Mouse (Mus musculus): Measurements from ENCODE around the gene Sh3bp5. TPM values are rescaled to one million over a fixed set of nuclear protein-coding genes. Genes with fewer than 3 reads are reported as not detected.

Gene Sh3bp5
- polyA plus RNA-seq, 1 experiment from 2014 or later = 155 TPM

DNA sequence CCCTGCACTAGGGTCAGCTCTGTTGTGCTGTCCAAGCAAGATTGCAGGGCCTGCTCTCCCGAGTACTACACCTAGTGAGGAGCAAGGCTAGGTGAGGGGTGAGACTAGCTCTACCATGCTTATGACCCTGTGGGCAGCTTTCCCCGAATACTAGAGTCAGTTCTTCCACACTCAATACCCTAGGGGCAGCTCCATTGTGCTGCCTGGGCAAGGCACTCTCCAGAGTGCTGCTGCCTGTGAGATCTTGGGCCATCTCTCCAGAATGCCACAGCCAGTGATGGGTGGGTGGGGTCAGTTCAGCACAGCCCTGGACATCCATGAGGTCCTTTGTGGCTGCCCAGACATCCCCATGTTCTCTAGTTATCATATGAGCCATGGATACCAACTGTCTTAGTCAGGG is 106.1 kb downstream of the Sh3bp5 start:
- H3K4me1 ChIP-seq (ENCODE audit: control insufficient read depth, insufficient read depth, low read depth, low read length) = no peaks in the 10 kb centered on the region
- no peaks in the 10 kb centered on the region for H3K9me3 ChIP-seq (ENCODE audit: control insufficient read depth, low read length)
- H3K9ac ChIP-seq (ENCODE audit: low read depth, low read length) = no peak overlapping the region
- no peak overlapping the region for H3K27ac ChIP-seq (ENCODE audit: low read depth, low read length)
- H3K4me3 ChIP-seq (ENCODE audit: low read length) = no peak overlapping the region
- WGBS = 54% methylated on average over 2 of the region's 2 CpGs
- H3K4me2 ChIP-seq (ENCODE audit: low read length) = no peak overlapping the region
- ATAC-seq = no peak
- H3K36me3 ChIP-seq (ENCODE audit: control insufficient read depth, insufficient read depth, low read length) = no peaks in the 10 kb centered on the region
- H3K27me3 ChIP-seq (replicated peaks; ENCODE audit: control insufficient read depth, insufficient read depth, low read length) = no peaks in the 10 kb centered on the region

DNA sequence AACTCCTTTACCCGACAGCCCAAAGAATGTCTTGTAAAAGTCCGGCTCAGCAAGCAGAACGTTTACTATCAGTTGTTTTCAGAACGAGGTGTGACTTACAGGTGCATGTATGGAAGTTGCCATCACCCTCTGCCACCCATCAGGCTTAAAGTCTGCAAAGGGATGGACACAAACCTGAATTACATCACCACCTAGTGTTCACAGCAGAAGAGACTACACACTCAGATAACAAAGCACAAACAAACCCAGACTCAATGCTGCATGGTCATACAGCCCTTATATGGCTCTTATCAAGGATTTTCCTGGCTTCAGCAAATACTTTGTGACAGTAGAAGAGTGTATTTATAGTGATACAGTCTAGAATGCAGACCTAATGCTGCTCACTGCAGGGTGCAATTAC is 108.2 kb downstream of the Sh3bp5 start:
- Histone ChIP-seq H3K27ac (ENCODE audit: low read depth, low read length) (no peak overlapping the region), H3K27me3 (replicated peaks; ENCODE audit: control insufficient read depth, insufficient read depth, low read length) (no peaks in the 10 kb centered on the region), H3K9me3 (ENCODE audit: control insufficient read depth, low read length) (no peaks in the 10 kb centered on the region), H3K4me2 (ENCODE audit: low read length) (no peak overlapping the region), H3K4me3 (ENCODE audit: low read length) (no peak overlapping the region), H3K4me1 (ENCODE audit: control insufficient read depth, insufficient read depth, low read depth, low read length) (no peaks in the 10 kb centered on the region), H3K36me3 (ENCODE audit: control insufficient read depth, insufficient read depth, low read length) (no peaks in the 10 kb centered on the region), H3K9ac (ENCODE audit: low read depth, low read length) (no peak overlapping the region)
- 77% methylated on average over 4 of the region's 4 CpGs for WGBS
- no peak for ATAC-seq

DNA sequence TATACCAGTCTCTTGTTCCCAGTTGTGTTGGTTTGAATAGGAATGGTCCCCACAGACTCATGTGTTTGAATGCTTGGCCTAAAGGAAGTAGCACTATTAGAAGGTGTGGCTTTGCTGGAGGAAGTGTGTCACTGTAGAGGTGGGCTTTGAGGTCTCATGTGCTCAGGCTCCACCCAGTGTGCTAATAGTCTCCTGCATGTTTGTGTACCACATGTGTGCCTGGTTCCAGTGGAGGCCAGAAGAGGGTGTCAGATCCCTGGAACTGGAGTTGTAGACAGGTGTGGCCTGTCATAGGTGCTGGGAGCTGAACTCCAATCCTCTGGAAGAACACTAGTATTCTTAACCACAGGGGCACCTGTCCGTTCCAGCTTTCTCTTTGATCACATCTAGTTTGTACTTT is 108.7 kb downstream of the Sh3bp5 start:
- Histone ChIP-seq H3K27ac (ENCODE audit: low read depth, low read length) (no peak overlapping the region), H3K9ac (ENCODE audit: low read depth, low read length) (no peak overlapping the region), H3K27me3 (replicated peaks; ENCODE audit: control insufficient read depth, insufficient read depth, low read length) (no peaks in the 10 kb centered on the region), H3K4me1 (ENCODE audit: control insufficient read depth, insufficient read depth, low read depth, low read length) (no peaks in the 10 kb centered on the region), H3K4me2 (ENCODE audit: low read length) (no peak overlapping the region), H3K9me3 (ENCODE audit: control insufficient read depth, low read length) (no peaks in the 10 kb centered on the region), H3K4me3 (ENCODE audit: low read length) (no peak overlapping the region), H3K36me3 (ENCODE audit: control insufficient read depth, insufficient read depth, low read length) (no peaks in the 10 kb centered on the region)
- 88% methylated on average over 1 of the region's 1 CpGs for WGBS
- ATAC-seq = no peak

DNA sequence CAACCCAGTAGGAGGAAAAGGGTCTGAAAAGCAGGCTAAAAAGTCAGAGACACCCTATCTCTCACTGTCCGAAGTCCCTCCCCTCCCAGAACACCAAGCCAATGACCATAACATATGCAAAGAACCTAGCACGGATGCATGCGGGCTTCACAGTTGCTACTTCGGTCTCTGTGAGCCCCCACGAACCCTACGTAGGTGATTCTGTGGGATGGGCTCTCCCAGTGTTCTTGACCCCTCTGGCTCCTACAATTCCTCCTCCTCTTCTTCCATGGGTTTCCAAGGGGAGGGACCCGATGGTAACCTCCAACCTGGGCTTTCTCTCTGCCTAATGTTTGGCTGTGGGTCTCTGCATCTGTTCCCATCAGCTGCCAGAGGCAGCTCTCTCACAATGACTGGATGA is 109.1 kb downstream of the Sh3bp5 start:
- no peaks in the 10 kb centered on the region for H3K9me3 ChIP-seq (ENCODE audit: control insufficient read depth, low read length)
- ATAC-seq = no peak
- WGBS = 84% methylated on average over 7 of the region's 7 CpGs
- no peaks in the 10 kb centered on the region for H3K36me3 ChIP-seq (ENCODE audit: control insufficient read depth, insufficient read depth, low read length)
- H3K4me1 ChIP-seq (ENCODE audit: control insufficient read depth, insufficient read depth, low read depth, low read length) = no peaks in the 10 kb centered on the region
- H3K4me3 ChIP-seq (ENCODE audit: low read length) = no peak overlapping the region
- no peak overlapping the region for H3K9ac ChIP-seq (ENCODE audit: low read depth, low read length)
- H3K27ac ChIP-seq (ENCODE audit: low read depth, low read length) = no peak overlapping the region
- H3K27me3 ChIP-seq (replicated peaks; ENCODE audit: control insufficient read depth, insufficient read depth, low read length) = no peaks in the 10 kb centered on the region
- no peak overlapping the region for H3K4me2 ChIP-seq (ENCODE audit: low read length)

DNA sequence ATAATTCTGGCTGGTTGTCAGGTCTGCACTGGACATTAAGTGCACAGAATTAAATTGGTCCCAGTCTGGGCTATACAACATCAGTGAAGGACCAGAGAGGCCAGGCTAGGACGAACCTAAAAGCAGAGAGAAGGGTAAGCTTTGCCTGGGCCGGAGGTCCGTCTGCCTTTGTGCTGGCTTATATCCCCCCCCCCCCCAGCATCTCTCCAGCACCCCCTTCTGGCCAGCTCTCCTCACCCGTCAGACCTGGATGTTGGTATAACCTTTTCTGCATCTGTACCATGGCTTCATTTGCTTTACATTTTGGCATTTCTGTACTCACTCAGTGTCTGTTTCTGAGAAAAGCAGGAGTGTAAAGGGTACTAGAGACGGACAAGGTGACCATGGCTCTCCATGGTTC is 110.3 kb downstream of the Sh3bp5 start:
- Histone ChIP-seq H3K9ac (ENCODE audit: low read depth, low read length) (no peak overlapping the region), H3K9me3 (ENCODE audit: control insufficient read depth, low read length) (no peaks in the 10 kb centered on the region), H3K36me3 (ENCODE audit: control insufficient read depth, insufficient read depth, low read length) (no peaks in the 10 kb centered on the region), H3K4me3 (ENCODE audit: low read length) (no peak overlapping the region), H3K27me3 (replicated peaks; ENCODE audit: control insufficient read depth, insufficient read depth, low read length) (no peaks in the 10 kb centered on the region), H3K27ac (ENCODE audit: low read depth, low read length) (no peak overlapping the region), H3K4me2 (ENCODE audit: low read length) (no peak overlapping the region), H3K4me1 (ENCODE audit: control insufficient read depth, insufficient read depth, low read depth, low read length) (no peaks in the 10 kb centered on the region)
- 57% methylated on average over 5 of the region's 5 CpGs for WGBS
- ATAC-seq = no peak

DNA sequence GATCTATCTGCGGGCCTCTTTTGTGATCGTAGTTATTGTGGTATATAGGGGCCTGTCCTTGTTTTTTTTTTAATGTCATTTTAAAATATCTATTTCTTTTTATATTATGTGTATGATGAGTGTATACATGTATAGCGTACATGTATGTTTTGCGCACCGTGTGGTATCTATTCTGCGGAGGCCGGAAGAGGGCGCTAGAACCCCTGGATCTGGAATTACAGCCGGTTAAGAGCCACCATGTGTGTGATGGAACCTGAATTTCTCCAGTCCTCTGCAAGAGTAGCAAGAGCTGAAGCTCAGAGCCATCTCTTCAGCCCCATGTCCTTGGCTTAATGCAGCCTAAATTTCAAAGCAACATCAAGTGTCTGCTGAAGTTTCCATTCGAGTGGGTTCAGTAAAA is 111.0 kb downstream of the Sh3bp5 start:
- H3K36me3 ChIP-seq (ENCODE audit: control insufficient read depth, insufficient read depth, low read length) = no peaks in the 10 kb centered on the region
- no peak for ATAC-seq
- WGBS = 68% methylated on average over 10 of the region's 10 CpGs
- H3K4me2 ChIP-seq (ENCODE audit: low read length) = no peak overlapping the region
- H3K9me3 ChIP-seq (ENCODE audit: control insufficient read depth, low read length) = no peaks in the 10 kb centered on the region
- no peaks in the 10 kb centered on the region for H3K27me3 ChIP-seq (replicated peaks; ENCODE audit: control insufficient read depth, insufficient read depth, low read length)
- no peak overlapping the region for H3K27ac ChIP-seq (ENCODE audit: low read depth, low read length)
- H3K4me3 ChIP-seq (ENCODE audit: low read length) = no peak overlapping the region
- H3K9ac ChIP-seq (ENCODE audit: low read depth, low read length) = no peak overlapping the region
- no peaks in the 10 kb centered on the region for H3K4me1 ChIP-seq (ENCODE audit: control insufficient read depth, insufficient read depth, low read depth, low read length)

DNA sequence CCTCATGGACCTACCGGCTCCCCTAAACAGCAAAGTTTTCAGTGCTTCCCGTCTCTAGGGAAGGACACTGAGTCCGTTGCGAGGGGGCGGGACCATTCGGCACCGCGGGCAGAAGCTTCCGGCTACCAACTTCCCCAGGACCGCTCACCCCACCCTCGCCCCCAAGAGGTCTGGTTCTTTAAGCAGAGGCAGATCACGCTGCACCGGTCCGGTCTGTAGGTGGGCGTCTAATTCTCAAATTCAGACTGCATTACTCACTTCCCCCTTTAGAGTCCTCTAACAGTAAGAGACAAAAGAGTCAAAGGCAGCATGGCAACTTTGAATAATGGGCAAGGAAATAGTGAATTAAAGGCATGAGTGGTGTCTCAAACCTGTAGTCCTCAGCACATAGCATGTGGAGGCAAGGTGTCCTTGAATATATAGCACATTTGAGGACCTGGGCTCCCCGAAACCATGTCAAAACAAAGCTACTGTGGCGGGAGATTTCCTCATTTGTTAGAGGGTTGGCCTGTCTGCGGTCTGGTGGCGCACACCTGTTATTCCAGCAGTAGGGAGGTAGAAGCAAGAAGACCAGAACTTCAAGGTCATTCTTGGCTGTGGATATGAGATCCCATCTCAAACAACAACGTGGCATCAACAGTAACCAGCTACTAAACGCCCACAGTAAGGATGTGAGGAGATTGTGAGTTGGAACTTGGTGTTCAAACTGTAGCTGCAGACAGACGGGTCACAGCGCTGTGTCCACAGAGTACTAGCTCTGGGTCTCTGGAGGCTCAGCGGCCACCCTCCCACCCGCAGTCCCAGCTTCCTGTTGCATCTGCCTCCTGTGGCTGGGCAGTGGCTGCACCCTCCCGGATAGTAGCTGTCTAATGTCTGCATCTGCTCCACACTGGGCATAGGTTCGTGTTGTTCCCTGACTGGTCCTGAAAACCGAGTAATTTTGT is 111.8 kb downstream of the Sh3bp5 start, which contains the start of gene Dnah1:
TSS of gene Dnah1 (minus strand) at position 48 of the 944 bp plus-strand sequence.
- no peaks in the 10 kb centered on the region for H3K9me3 ChIP-seq (ENCODE audit: control insufficient read depth, low read length)
- H3K4me2 ChIP-seq (ENCODE audit: low read length) = peak within 1 kb of the TSS; percentile 57
- H3K4me1 ChIP-seq (ENCODE audit: control insufficient read depth, insufficient read depth, low read depth, low read length) = no peaks in the 10 kb centered on the region
- H3K4me3 ChIP-seq (ENCODE audit: low read length) = peak within 1 kb of the TSS; percentile 24
- 32% methylated on average over 28 of the region's 28 CpGs for WGBS
- peak within 1 kb of the TSS; percentile 33 for H3K9ac ChIP-seq (ENCODE audit: low read depth, low read length)
- ATAC-seq = peak; percentile 27; the same call in 1 of the 2 replicates
- H3K27ac ChIP-seq (ENCODE audit: low read depth, low read length) = no peak within 1 kb of the TSS
- H3K27me3 ChIP-seq (replicated peaks; ENCODE audit: control insufficient read depth, insufficient read depth, low read length) = no peaks in the 10 kb centered on the region
- no peaks in the 10 kb centered on the region for H3K36me3 ChIP-seq (ENCODE audit: control insufficient read depth, insufficient read depth, low read length)

DNA sequence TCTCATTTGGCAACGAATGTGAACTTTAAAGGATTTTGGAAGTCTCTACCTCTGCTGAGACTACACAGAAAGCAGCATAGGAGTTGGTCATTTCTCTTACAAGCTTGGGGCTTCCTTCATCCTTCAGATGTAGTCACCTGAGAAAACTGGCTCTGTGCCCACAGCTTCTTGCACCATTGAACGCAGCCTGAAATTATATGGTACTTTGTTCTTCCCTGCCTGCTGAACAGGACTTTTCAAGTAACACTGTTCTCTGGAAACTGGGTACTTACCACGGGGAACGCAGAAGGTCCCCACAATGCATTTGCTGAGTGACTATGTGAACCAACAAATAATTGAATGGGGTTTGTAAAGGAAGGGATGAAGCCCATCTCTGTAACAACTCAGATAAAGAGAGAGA is 112.7 kb downstream of the Sh3bp5 start:
- WGBS = 73% methylated on average over 4 of the region's 4 CpGs
- H3K4me1 ChIP-seq (ENCODE audit: control insufficient read depth, insufficient read depth, low read depth, low read length) = no peaks in the 10 kb centered on the region

DNA sequence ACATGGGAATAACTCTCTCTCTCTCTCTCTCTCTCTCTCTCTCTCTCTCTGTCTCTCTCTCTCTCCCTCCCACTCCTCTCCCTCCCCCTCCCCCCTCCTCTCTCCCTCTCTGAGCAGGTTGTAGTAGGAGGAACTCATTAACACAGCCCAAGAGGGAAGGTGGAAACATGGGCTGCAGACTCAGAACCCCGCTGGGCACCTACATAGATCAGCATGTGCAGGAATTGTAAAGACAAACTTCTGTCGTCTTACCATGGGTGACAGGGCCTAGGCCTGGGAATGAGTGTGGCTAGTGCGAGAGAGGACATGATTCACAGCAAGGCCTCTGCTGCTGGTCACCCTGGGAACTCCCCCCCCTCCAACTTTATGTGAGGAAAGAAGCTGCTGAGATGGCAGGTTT is 113.7 kb downstream of the Sh3bp5 start:
- 84% methylated on average over 3 of the region's 3 CpGs for WGBS
- no peaks in the 10 kb centered on the region for H3K4me1 ChIP-seq (ENCODE audit: control insufficient read depth, insufficient read depth, low read depth, low read length)
- ATAC-seq = no peak
- no peak overlapping the region for H3K27ac ChIP-seq (ENCODE audit: low read depth, low read length)
- H3K36me3 ChIP-seq (ENCODE audit: control insufficient read depth, insufficient read depth, low read length) = no peaks in the 10 kb centered on the region
- H3K4me3 ChIP-seq (ENCODE audit: low read length) = no peak overlapping the region
- H3K9ac ChIP-seq (ENCODE audit: low read depth, low read length) = no peak overlapping the region
- H3K9me3 ChIP-seq (ENCODE audit: control insufficient read depth, low read length) = no peaks in the 10 kb centered on the region
- H3K27me3 ChIP-seq (replicated peaks; ENCODE audit: control insufficient read depth, insufficient read depth, low read length) = no peaks in the 10 kb centered on the region
- H3K4me2 ChIP-seq (ENCODE audit: low read length) = no peak overlapping the region

More for the DNA sequence above, 112.7 kb downstream of the Sh3bp5 start:
- H3K4me2 ChIP-seq (ENCODE audit: low read length) = peak overlapping the region; percentile 57
- H3K4me3 ChIP-seq (ENCODE audit: low read length) = peak overlapping the region; percentile 24
- no peaks in the 10 kb centered on the region for H3K9me3 ChIP-seq (ENCODE audit: control insufficient read depth, low read length)
- no peaks in the 10 kb centered on the region for H3K27me3 ChIP-seq (replicated peaks; ENCODE audit: control insufficient read depth, insufficient read depth, low read length)
- H3K9ac ChIP-seq (ENCODE audit: low read depth, low read length) = no peak overlapping the region
- H3K36me3 ChIP-seq (ENCODE audit: control insufficient read depth, insufficient read depth, low read length) = no peaks in the 10 kb centered on the region
- H3K27ac ChIP-seq (ENCODE audit: low read depth, low read length) = no peak overlapping the region
- ATAC-seq = no peak
